Mouse (Mus musculus): ENCODE data around the gene Ifnl3. TPM values are rescaled to one million over a fixed set of nuclear protein-coding genes. Genes with fewer than 3 reads are reported as not detected.
"Not testable (repeated sequence)": the region's sequence is repeated elsewhere in the genome, so short reads cannot be mapped to it uniquely, and the experiment has no call there.

The Ifnl3 gene
- total RNA-seq, 1 experiment = not detected

DNA sequence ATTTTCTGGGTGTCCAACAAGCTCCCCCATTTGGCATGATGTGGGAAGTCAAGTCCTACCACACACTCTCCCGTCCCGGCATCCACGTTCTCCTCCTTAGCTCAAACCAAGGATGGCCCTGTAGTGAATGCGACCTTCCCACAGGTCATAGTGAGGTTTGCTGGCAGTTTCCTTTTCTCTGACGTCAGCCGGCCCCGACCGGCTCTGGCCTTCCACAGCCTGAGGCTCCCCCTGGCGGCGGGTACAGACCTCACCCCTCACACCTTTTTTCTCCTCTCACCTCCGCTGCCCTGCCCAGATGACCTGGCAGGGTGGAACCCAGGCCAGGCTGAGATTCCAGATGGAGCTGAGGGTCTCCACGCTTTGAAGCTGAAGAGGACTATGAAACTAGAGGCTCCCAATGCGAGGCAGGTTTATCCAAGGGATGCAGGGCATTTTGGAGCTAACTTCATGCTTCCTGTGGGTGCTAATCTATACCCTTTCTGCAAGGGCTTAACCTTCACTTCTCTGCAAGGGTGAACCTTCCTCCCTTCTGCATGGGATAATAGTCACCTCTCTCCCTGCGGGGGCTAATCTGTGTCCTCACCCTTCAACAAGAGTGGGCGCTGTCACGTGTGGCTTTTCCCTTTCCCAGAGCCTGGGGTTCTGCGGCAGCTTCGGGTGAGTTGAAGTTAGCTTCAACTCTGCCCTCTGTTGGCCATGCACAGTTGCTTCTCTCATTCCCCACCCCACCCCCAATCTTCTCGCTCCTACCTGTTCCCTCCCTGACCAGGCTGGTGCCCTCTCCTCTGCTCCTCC, 5.5 kb downstream of the Ifnl3 start:
- Histone ChIP-seq H3K36me3 (ENCODE audit: control insufficient read depth, insufficient read depth, low read length, poor library complexity, severe bottlenecking) (no peaks in the 10 kb centered on the region), H3K4me3 (ENCODE audit: insufficient read depth in 1 of 2, low read depth in 1 of 2, low read length in 2 of 2, poor library complexity in 1 of 2, severe bottlenecking in 1 of 2) (no peak overlapping the region; a peak in 1 of 4 replicates), H3K9ac (ENCODE audit: insufficient read depth, low read depth, low read length, poor library complexity, severe bottlenecking) (no peak overlapping the region), H3K9me3 (ENCODE audit: control insufficient read depth, insufficient read depth, low read depth, low read length) (no peaks in the 10 kb centered on the region), H3K4me1 (ENCODE audit: control insufficient read depth in 2 of 2, insufficient read depth in 2 of 2, low read length in 2 of 2, poor library complexity in 1 of 2) (peaks cover 4 to 16% of the 10 kb centered on the region in 2 experiments; a peak in 2 of 4 replicates), H3K27ac (ENCODE audit: insufficient read depth, low read depth, low read length, poor library complexity, severe bottlenecking) (no peak overlapping the region)
- TF ChIP-seq ZNF384 (IDR thresholded peaks at IDR 0.05; ENCODE audit: low read depth, low read length) = no peak
- TF ChIP-seq ZC3H11A (IDR thresholded peaks at IDR 0.05; ENCODE audit: borderline replicate concordance, low read depth, low read length) = peak; percentile 77; the same call in 1 of the 2 replicates
- in situ Hi-C loops (cut with MboI; ENCODE audit: low sequenced_read_pairs in 2 of 2, unreplicated experiment in 2 of 2) = loop anchor here in 1 of 2 experiments (5.0 kb wide), 1 partner anchor 76 kb away; the partner anchor contains the start of gene Lrfn1
- DNase-seq (ENCODE audit: low read depth, low spot score) = peak; percentile 90

DNA sequence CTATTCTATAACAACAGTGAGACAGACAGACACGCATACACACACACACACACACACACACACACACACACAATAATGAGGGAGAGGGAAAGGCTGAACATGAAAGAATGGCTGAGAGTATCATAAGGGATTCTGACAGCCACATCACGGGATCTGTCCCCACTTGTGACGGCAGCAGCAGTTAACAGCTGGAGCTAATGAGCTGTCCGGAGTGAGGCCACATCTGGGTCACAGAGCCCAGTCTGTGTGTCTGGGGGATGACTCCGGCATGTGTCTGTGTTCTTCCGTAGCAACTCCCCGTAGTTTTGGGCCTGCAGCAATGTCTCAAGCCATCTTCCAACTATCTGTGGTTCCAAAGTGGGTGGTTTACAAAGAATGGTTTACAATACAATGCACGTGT, 9.4 kb downstream of the Ifnl3 start:
- TF ChIP-seq CHD2 (IDR thresholded peaks at IDR 0.05; ENCODE audit: low read depth, low read length) (no peak), HCFC1 (IDR thresholded peaks at IDR 0.05; ENCODE audit: borderline replicate concordance, insufficient read depth, low read length) (no peak)
- Histone ChIP-seq H3K9ac (ENCODE audit: insufficient read depth, low read depth, low read length, poor library complexity, severe bottlenecking) (no peak overlapping the region), H3K9me3 (ENCODE audit: control insufficient read depth, insufficient read depth, low read depth, low read length) (no peaks in the 10 kb centered on the region), H3K4me1 (ENCODE audit: control insufficient read depth in 2 of 2, insufficient read depth in 2 of 2, low read length in 2 of 2, poor library complexity in 1 of 2) (peaks cover 4 to 15% of the 10 kb centered on the region in 2 experiments; a peak in 2 of 4 replicates), H3K36me3 (ENCODE audit: control insufficient read depth, insufficient read depth, low read length, poor library complexity, severe bottlenecking) (no peaks in the 10 kb centered on the region), H3K27ac (ENCODE audit: insufficient read depth, low read depth, low read length, poor library complexity, severe bottlenecking) (no peak overlapping the region), H3K4me3 (ENCODE audit: insufficient read depth in 1 of 2, low read depth in 1 of 2, low read length in 2 of 2, poor library complexity in 1 of 2, severe bottlenecking in 1 of 2) (no peak overlapping the region)
- in situ Hi-C loops (cut with MboI; ENCODE audit: low sequenced_read_pairs in 2 of 2, unreplicated experiment in 2 of 2) = no loop called here
- DNase-seq (ENCODE audit: low read depth, low spot score) = no peak

DNA sequence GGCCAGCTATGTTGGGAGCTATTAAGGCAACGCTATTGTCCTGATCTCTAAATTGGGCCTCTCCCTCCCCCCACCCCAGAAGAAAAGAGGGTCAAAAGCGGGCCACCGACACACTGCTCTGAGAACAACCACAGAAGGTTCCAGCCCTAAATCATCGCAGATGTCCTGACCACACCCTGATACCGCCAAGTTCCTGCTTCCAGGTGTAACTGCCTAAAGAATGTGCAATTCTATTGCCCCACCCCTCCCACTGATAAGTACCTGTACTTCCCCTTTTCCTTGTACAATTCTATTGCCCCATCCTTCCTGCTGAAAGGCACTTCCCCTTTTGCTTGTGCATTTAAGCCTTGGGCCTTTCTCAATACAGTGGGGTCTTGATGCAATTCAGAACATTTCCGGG, 16.2 kb downstream of the Ifnl3 start:
- H3K27ac ChIP-seq (ENCODE audit: insufficient read depth, low read depth, low read length, poor library complexity, severe bottlenecking); in situ Hi-C loops (cut with MboI; ENCODE audit: low sequenced_read_pairs in 2 of 2, unreplicated experiment in 2 of 2); H3K36me3 ChIP-seq (ENCODE audit: control insufficient read depth, insufficient read depth, low read length, poor library complexity, severe bottlenecking): not testable (repeated sequence)

DNA sequence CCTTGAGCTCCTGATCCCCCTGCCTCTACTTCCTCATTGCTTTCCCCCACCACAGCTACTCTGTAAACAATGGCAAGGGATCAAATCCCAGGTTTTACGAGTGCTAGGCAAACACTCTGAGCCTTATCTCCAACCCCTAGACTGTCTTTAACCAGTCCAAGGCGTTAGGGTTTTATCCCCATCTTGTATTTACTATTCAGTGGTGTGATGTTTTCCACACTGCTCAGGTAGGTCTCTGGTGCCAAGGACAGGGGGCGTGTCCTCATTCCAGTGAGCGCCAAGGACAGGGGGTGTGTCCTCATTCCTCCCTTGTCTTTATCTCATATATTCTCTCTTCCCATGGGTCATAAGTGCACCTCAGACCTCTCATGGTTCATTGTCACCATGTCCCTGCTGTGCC, 17.9 kb downstream of the Ifnl3 start, which contains the start of gene Sycn:
Gene Sycn, plus strand, starts transcription at position 360 of the 400 bp plus-strand sequence.
- H3K4me1 ChIP-seq (ENCODE audit: control insufficient read depth in 2 of 2, insufficient read depth in 2 of 2, low read length in 2 of 2, poor library complexity in 1 of 2) = peaks cover 2 to 10% of the 10 kb centered on the region in 2 experiments; a peak in 2 of 4 replicates
- H3K36me3 ChIP-seq (ENCODE audit: control insufficient read depth, insufficient read depth, low read length, poor library complexity, severe bottlenecking) = no peaks in the 10 kb centered on the region
- no peak for DNase-seq (ENCODE audit: low read depth, low spot score)
- no peak within 1 kb of the TSS for H3K9ac ChIP-seq (ENCODE audit: insufficient read depth, low read depth, low read length, poor library complexity, severe bottlenecking)
- no peak within 1 kb of the TSS for H3K27ac ChIP-seq (ENCODE audit: insufficient read depth, low read depth, low read length, poor library complexity, severe bottlenecking)
- TF ChIP-seq CHD2 (IDR thresholded peaks at IDR 0.05; ENCODE audit: low read depth, low read length) = no peak
- no peak for TF ChIP-seq ZC3H11A (IDR thresholded peaks at IDR 0.05; ENCODE audit: borderline replicate concordance, low read depth, low read length)
- TF ChIP-seq HCFC1 (IDR thresholded peaks at IDR 0.05; ENCODE audit: borderline replicate concordance, insufficient read depth, low read length) = no peak
- no peak for TF ChIP-seq MAFK (IDR thresholded peaks at IDR 0.05; ENCODE audit: insufficient read depth, low read depth, low read length)
- TF ChIP-seq ZNF384 (IDR thresholded peaks at IDR 0.05; ENCODE audit: low read depth, low read length) = no peak
- in situ Hi-C loops (cut with MboI; ENCODE audit: low sequenced_read_pairs in 2 of 2, unreplicated experiment in 2 of 2) = no loop called here
- no peaks in the 10 kb centered on the region for H3K9me3 ChIP-seq (ENCODE audit: control insufficient read depth, insufficient read depth, low read depth, low read length)
- no peak within 1 kb of the TSS for H3K4me3 ChIP-seq (ENCODE audit: insufficient read depth in 1 of 2, low read depth in 1 of 2, low read length in 2 of 2, poor library complexity in 1 of 2, severe bottlenecking in 1 of 2)

More for the DNA sequence above, 16.2 kb downstream of the Ifnl3 start:
- H3K4me3 ChIP-seq (ENCODE audit: insufficient read depth in 1 of 2, low read depth in 1 of 2, low read length in 2 of 2, poor library complexity in 1 of 2, severe bottlenecking in 1 of 2); DNase-seq (ENCODE audit: low read depth, low spot score); H3K9ac ChIP-seq (ENCODE audit: insufficient read depth, low read depth, low read length, poor library complexity, severe bottlenecking); H3K9me3 ChIP-seq (ENCODE audit: control insufficient read depth, insufficient read depth, low read depth, low read length); H3K4me1 ChIP-seq (ENCODE audit: control insufficient read depth in 2 of 2, insufficient read depth in 2 of 2, low read length in 2 of 2, poor library complexity in 1 of 2): not testable (repeated sequence)

DNA sequence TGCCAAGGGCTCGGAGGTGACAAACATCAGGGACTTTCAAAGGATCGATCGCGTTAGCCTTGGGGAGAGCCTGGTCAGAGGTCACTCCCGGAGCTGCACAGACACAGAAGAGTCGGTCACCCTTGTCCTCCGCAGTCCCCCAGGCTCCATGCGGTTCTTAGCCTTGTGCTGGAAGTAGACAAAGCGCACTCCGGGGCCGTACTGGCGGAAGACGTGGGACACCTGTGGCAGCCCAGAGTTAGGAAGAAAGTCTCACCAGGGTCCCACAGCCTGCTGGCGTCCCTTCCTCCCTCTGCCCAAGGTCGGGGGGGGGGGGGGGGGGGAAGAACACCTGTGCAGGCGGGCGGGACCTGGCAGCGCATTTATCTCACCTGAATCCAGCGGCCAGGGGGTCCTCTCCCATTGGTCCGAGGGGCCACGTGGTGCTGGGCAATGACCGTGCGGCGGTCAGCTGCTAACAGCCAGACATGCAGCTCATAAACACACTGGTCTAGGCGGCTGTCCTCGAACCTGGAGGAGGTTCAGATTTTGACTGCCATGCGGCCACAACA, 21.5 kb downstream of the Ifnl3 start:
- Histone ChIP-seq H3K27ac (ENCODE audit: insufficient read depth, low read depth, low read length, poor library complexity, severe bottlenecking) (no peak overlapping the region), H3K9ac (ENCODE audit: insufficient read depth, low read depth, low read length, poor library complexity, severe bottlenecking) (peak overlapping the region; percentile 10; the same call in 1 of the 2 replicates)
- in situ Hi-C loops (cut with MboI; ENCODE audit: low sequenced_read_pairs in 2 of 2, unreplicated experiment in 2 of 2) = no loop called here

More for the DNA sequence above, 21.5 kb downstream of the Ifnl3 start:
- no peaks in the 10 kb centered on the region for H3K9me3 ChIP-seq (ENCODE audit: control insufficient read depth, insufficient read depth, low read depth, low read length)
- peaks cover 2 to 20% of the 10 kb centered on the region in 2 experiments; a peak in 2 of 4 replicates for H3K4me1 ChIP-seq (ENCODE audit: control insufficient read depth in 2 of 2, insufficient read depth in 2 of 2, low read length in 2 of 2, poor library complexity in 1 of 2)
- DNase-seq (ENCODE audit: low read depth, low spot score) = no peak
- TF ChIP-seq HCFC1 (IDR thresholded peaks at IDR 0.05; ENCODE audit: borderline replicate concordance, insufficient read depth, low read length) = no peak
- TF ChIP-seq CHD2 (IDR thresholded peaks at IDR 0.05; ENCODE audit: low read depth, low read length) = no peak
- TF ChIP-seq ZC3H11A (IDR thresholded peaks at IDR 0.05; ENCODE audit: borderline replicate concordance, low read depth, low read length) = no peak
- TF ChIP-seq MAFK (IDR thresholded peaks at IDR 0.05; ENCODE audit: insufficient read depth, low read depth, low read length) = no peak
- TF ChIP-seq ZNF384 (IDR thresholded peaks at IDR 0.05; ENCODE audit: low read depth, low read length) = no peak
- peak overlapping the region; percentile 35 to 48; a peak in 3 of 4 replicates for H3K4me3 ChIP-seq (ENCODE audit: insufficient read depth in 1 of 2, low read depth in 1 of 2, low read length in 2 of 2, poor library complexity in 1 of 2, severe bottlenecking in 1 of 2)
- H3K36me3 ChIP-seq (ENCODE audit: control insufficient read depth, insufficient read depth, low read length, poor library complexity, severe bottlenecking) = no peaks in the 10 kb centered on the region

All from ES-E14 (cell line).